Mouse (Mus musculus) heart, postnatal 0 days (tissue): ENCODE measurements around the gene Wdr93.

Experiments used
- CTCF ChIP-seq: IDR thresholded peaks from 2 replicates; pipeline ENCODE4 v1.5.1; 2016; ENCODE audit warnings: antibody characterized with exemption, control low read depth, low read depth
- EP300 ChIP-seq: IDR thresholded peaks from 2 replicates; pipeline ENCODE4 v1.6.1; 2016; ENCODE audit warnings: antibody characterized with exemption, low read depth

DNA sequence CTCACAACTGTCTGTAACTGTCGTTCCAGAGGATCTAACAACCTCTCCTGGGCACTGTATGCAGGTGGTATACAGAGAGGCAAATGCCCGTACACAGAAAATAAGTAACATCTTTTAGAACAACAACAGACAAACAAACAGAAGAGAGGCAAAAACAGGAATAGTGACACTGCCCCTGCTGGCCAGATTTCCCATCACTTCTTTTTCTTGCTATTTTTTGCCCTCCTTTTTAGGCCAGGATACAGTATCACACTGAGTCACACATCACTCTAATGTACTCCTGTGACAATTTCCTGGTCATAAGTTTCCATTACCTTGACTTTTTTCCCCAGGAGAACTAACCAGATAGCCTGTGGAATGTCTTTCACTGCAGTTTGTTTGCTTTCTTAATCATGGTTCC is 13.4 kb downstream of the Wdr93 start:
- TF ChIP-seq CTCF = no peak
- TF ChIP-seq EP300 = no peak
